Mouse (Mus musculus): ENCODE measurements at regions not wholly inside any gene's neighbourhood (a gene's known extent, or its start where the extent isn't known, plus 50 kb on each side); places are given as distances from the start of the nearest gene placed in this dataset.

GRCm38 (mm10) chr8:36339449-36339848 is 573.9 kb downstream of the Gm19410 start:
- no peaks in the 10 kb centered on the region for H3K4me1 ChIP-seq (ENCODE audit: control insufficient read depth in 1 of 2, insufficient read depth in 2 of 2, low read length in 2 of 2)
- H3K4me3 ChIP-seq (ENCODE audit: control insufficient read depth in 1 of 2, insufficient read depth in 1 of 2, low read depth in 2 of 2, low read length in 2 of 2), result no peak overlapping the region
- no peak overlapping the region for H3K9ac ChIP-seq (ENCODE audit: control insufficient read depth, low read depth, low read length, poor library complexity, severe bottlenecking)
- H3K79me2 ChIP-seq (ENCODE audit: control insufficient read depth, insufficient read depth, low read length, poor library complexity), result no peaks in the 10 kb centered on the region
- TF ChIP-seq ZMIZ1 (IDR thresholded peaks at IDR 0.05; ENCODE audit: low read depth, low read length) (no peak), MEF2A (IDR thresholded peaks at IDR 0.05; ENCODE audit: extremely low read depth, insufficient replicate concordance, low read depth, low read length, poor library complexity, severe bottlenecking) (no peak), MYB (IDR thresholded peaks at IDR 0.05; ENCODE audit: low read depth, low read length) (no peak), NRF1 (IDR thresholded peaks at IDR 0.05; ENCODE audit: insufficient read depth, low read depth, low read length, poor library complexity, severe bottlenecking) (no peak), UBTF (IDR thresholded peaks at IDR 0.05; ENCODE audit: borderline replicate concordance, insufficient read depth, low read depth, low read length) (no peak), CHD1 (IDR thresholded peaks at IDR 0.05; ENCODE audit: low read depth, low read length) (no peak), ZNF384 (IDR thresholded peaks at IDR 0.05; ENCODE audit: low read depth, low read length) (no peak), USF2 (IDR thresholded peaks at IDR 0.05; ENCODE audit: borderline replicate concordance in 1 of 2, insufficient read depth in 1 of 2, low read depth in 1 of 2, low read length in 2 of 2) (no peak), GABPA (IDR thresholded peaks at IDR 0.05; ENCODE audit: low read depth, low read length) (no peak), ZKSCAN1 (IDR thresholded peaks at IDR 0.05; ENCODE audit: low read depth, low read length) (no peak), GATA1 (IDR thresholded peaks at IDR 0.05; ENCODE audit: low read depth, low read length) (no peak), SMC3 (IDR thresholded peaks at IDR 0.05; ENCODE audit: low read depth, low read length) (no peak), RCOR1 (IDR thresholded peaks at IDR 0.05; ENCODE audit: low read depth, low read length) (no peak), JUND (IDR thresholded peaks at IDR 0.05; ENCODE audit: low read depth, low read length) (no peak)
- no peaks in the 10 kb centered on the region for H3K9me3 ChIP-seq (replicated peaks; ENCODE audit: insufficient read depth, low read length)
- no peak overlapping the region for H3K27ac ChIP-seq (ENCODE audit: control insufficient read depth, low read depth, low read length)
- no peaks in the 10 kb centered on the region for H3K36me3 ChIP-seq (ENCODE audit: control insufficient read depth in 1 of 2, insufficient read depth in 2 of 2, low read length in 2 of 2)
- H3K27me3 ChIP-seq (ENCODE audit: control insufficient read depth in 1 of 2, insufficient read depth in 2 of 2, low read length in 2 of 2), result no peaks in the 10 kb centered on the region; a peak in 1 of 4 replicates
- no peak for DNase-seq (ENCODE audit: low read depth, low spot score)

DNA sequence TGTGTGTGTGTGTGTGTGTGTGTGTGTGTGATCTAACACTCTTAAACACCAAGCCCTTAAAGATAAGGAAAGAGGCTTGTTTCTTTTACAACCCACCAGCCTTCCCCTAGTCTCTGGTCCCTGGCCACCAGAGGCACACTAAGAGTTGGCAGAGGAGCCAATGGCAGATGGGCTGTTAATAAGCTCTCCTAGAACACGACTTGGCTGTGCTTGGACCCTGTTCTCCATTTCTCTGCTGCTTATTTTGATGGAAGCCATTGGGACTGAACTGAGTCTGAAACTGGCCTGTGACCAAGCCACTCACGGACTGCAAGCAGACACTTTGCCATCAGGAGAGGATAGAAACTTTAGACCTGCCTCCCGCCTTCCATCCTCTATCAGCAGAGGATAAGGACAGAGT is 574.9 kb downstream of the Gm19410 start:
- H3K27me3 ChIP-seq (ENCODE audit: control insufficient read depth in 1 of 2, insufficient read depth in 2 of 2, low read length in 2 of 2), result no peaks in the 10 kb centered on the region; a peak in 1 of 4 replicates
- no peaks in the 10 kb centered on the region for H3K4me1 ChIP-seq (ENCODE audit: control insufficient read depth in 1 of 2, insufficient read depth in 2 of 2, low read length in 2 of 2)
- no peak overlapping the region for H3K27ac ChIP-seq (ENCODE audit: control insufficient read depth, low read depth, low read length)
- no peaks in the 10 kb centered on the region for H3K36me3 ChIP-seq (ENCODE audit: control insufficient read depth in 1 of 2, insufficient read depth in 2 of 2, low read length in 2 of 2)
- no peaks in the 10 kb centered on the region for H3K9me3 ChIP-seq (replicated peaks; ENCODE audit: insufficient read depth, low read length)
- H3K4me3 ChIP-seq (ENCODE audit: control insufficient read depth in 1 of 2, insufficient read depth in 1 of 2, low read depth in 2 of 2, low read length in 2 of 2), result no peak overlapping the region
- H3K9ac ChIP-seq (ENCODE audit: control insufficient read depth, low read depth, low read length, poor library complexity, severe bottlenecking), result no peak overlapping the region
- H3K79me2 ChIP-seq (ENCODE audit: control insufficient read depth, insufficient read depth, low read length, poor library complexity), result no peaks in the 10 kb centered on the region
- no peak for TF ChIP-seq JUND (IDR thresholded peaks at IDR 0.05; ENCODE audit: low read depth, low read length)
- no peak for TF ChIP-seq TCF12 (IDR thresholded peaks at IDR 0.05; ENCODE audit: low read depth, low read length)
- TF ChIP-seq NELFE (IDR thresholded peaks at IDR 0.05; ENCODE audit: low read depth, low read length), result no peak
- no peak for TF ChIP-seq GATA1 (IDR thresholded peaks at IDR 0.05; ENCODE audit: low read depth, low read length)
- TF ChIP-seq POLR2AphosphoS5 (IDR thresholded peaks at IDR 0.05; ENCODE audit: borderline replicate concordance, low read depth, low read length), result no peak
- no peak for TF ChIP-seq CTCF (IDR thresholded peaks at IDR 0.05 in 2 of 3, conservative IDR thresholded peaks at IDR 0.05 in 1 of 3; ENCODE audit: control insufficient read depth in 1 of 3, insufficient read depth in 1 of 3, low read depth in 2 of 3, low read length in 3 of 3, poor library complexity in 1 of 3, severe bottlenecking in 1 of 3)
- TF ChIP-seq USF2 (IDR thresholded peaks at IDR 0.05; ENCODE audit: borderline replicate concordance in 1 of 2, insufficient read depth in 1 of 2, low read depth in 1 of 2, low read length in 2 of 2), result no peak
- no peak for DNase-seq (ENCODE audit: low read depth, low spot score)

Data from MEL (cell line).